Mouse (Mus musculus) erythroblast, embryonic 14.5 days (primary cell): ENCODE measurements around the gene Fam50b.

ENCODE experiments used
- GATA1 ChIP-seq: IDR thresholded peaks from 2 replicates; pipeline ENCODE4 v1.6.1; 2012; ENCODE audit warnings: low read length, inconsistent platforms, mixed read lengths
- TAL1 ChIP-seq: IDR thresholded peaks from 3 replicates; pipeline ENCODE4 v1.6.1; 2012; ENCODE audit warnings: low read length, inconsistent platforms, mixed read lengths

DNA sequence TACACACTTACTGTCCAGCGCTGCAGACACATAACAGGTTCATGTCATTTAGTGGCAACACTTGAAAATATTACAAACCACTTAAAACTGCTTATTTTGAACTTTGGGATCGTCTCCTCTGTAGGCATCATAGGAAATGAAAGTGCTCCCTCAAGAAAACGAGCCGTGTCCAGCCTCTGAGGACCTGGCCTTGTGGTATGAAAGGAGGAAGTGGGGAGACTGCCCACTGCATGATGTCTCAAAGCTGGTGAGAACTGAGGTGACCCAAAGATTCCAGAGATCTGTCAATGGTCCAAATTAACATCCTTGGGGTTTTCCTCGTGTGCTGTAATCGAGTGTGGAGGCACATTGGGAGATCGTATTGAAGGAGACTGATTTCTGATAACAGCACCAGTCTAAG lies 58.4 kb downstream of the Fam50b start:
- TF ChIP-seq TAL1: no peak
- no peak for TF ChIP-seq GATA1
